Mouse (Mus musculus): Measurements from ENCODE around the gene Ephb3. TPM values are rescaled to one million over a fixed set of nuclear protein-coding genes. Genes with fewer than 3 reads are reported as not detected.

The Ephb3 gene
- total and polyA plus RNA-seq, 2 experiments from 2014 or later = 8.3 to 21.4 TPM

- 17% methylated on average over 1 of the region's 1 CpGs for WGBS
- no peak overlapping the region for H3K4me2 ChIP-seq (ENCODE audit: low read depth, low read length)
- peaks cover under 1% of the 10 kb centered on the region; the same call in 1 of the 2 replicates for H3K36me3 ChIP-seq (ENCODE audit: insufficient read depth, low read length)
- no peak overlapping the region for H3K27ac ChIP-seq
- no peak overlapping the region for H3K4me3 ChIP-seq (ENCODE audit: low read length)
- no peak for TF ChIP-seq CTCF (IDR thresholded peaks at IDR 0.05; ENCODE audit: low read depth)
- no peak overlapping the region for H3K9ac ChIP-seq (replicated peaks; ENCODE audit: low read length)
- no peaks in the 10 kb centered on the region for H3K9me3 ChIP-seq (ENCODE audit: low read length)
- peaks cover 37% of the 10 kb centered on the region for H3K4me1 ChIP-seq (ENCODE audit: insufficient read depth, low read length)
- ATAC-seq = no peak
- DNase-seq (ENCODE audit: low spot score) = no peak
- H3K27me3 ChIP-seq (ENCODE audit: insufficient read depth, low read length) = no peaks in the 10 kb centered on the region
These were observed 7.8 kb downstream of the Ephb3 start for GRCm38 (mm10) chr16:21212369-21212768.

DNA sequence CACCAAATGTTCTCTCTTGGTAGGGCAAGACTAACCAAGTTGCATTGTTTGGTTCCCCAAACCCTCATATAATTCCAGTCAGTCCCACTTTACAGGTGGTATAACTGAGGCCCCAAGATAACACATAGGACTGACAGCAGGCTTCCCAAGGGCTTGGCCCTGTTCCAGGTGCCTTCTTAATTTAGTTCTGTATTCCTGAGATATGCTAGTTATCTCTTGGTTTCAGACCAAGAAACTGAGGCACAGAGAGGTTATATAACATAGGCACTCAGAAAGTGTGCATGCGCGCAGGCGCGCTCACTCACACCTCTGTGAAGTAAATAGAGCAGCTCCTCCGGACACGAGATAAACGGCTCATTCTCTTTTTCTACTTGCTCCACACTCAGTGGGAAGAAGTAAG, 9.4 kb downstream of the Ephb3 start:
- Histone ChIP-seq H3K27ac (no peak overlapping the region), H3K4me1 (ENCODE audit: insufficient read depth, low read length) (peaks cover 32% of the 10 kb centered on the region), H3K27me3 (ENCODE audit: insufficient read depth, low read length) (no peaks in the 10 kb centered on the region), H3K36me3 (ENCODE audit: insufficient read depth, low read length) (peaks cover 9% of the 10 kb centered on the region; the same call in 1 of the 2 replicates), H3K9ac (replicated peaks; ENCODE audit: low read length) (no peak overlapping the region), H3K4me3 (ENCODE audit: low read length) (no peak overlapping the region), H3K4me2 (ENCODE audit: low read depth, low read length) (no peak overlapping the region), H3K9me3 (ENCODE audit: low read length) (no peaks in the 10 kb centered on the region)
- ATAC-seq (no peak), DNase-seq (ENCODE audit: low spot score) (no peak)
- 97% methylated on average over 7 of the region's 7 CpGs for WGBS
- no peak for TF ChIP-seq CTCF (IDR thresholded peaks at IDR 0.05; ENCODE audit: low read depth)

DNA sequence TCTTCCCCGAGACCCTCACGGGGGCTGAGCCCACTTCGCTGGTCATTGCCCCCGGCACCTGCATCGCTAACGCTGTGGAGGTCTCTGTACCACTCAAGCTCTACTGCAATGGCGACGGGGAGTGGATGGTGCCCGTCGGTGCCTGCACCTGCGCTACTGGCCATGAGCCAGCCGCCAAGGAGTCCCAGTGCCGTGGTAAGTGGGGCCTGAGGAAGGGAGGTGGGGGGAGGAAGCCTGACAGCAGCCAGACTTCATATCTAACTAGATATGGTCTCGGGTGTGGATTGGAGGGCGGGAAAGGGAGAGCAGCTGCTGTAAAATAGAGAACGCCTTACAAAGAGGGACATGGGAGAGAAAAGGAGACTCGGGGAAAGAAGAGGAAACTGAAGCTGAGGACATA, 10.2 kb downstream of the Ephb3 start:
- WGBS = 75% methylated on average over 17 of the region's 17 CpGs
- no peak overlapping the region for H3K4me3 ChIP-seq (ENCODE audit: low read length)
- H3K9ac ChIP-seq (replicated peaks; ENCODE audit: low read length) = no peak overlapping the region
- H3K4me2 ChIP-seq (ENCODE audit: low read depth, low read length) = no peak overlapping the region
- no peak overlapping the region for H3K27ac ChIP-seq
- TF ChIP-seq CTCF (IDR thresholded peaks at IDR 0.05; ENCODE audit: low read depth) = no peak
- peaks cover 13% of the 10 kb centered on the region; the same call in 1 of the 2 replicates for H3K36me3 ChIP-seq (ENCODE audit: insufficient read depth, low read length)
- peaks cover 32% of the 10 kb centered on the region for H3K4me1 ChIP-seq (ENCODE audit: insufficient read depth, low read length)
- ATAC-seq (no peak), DNase-seq (ENCODE audit: low spot score) (no peak)
- H3K27me3 ChIP-seq (ENCODE audit: insufficient read depth, low read length) = no peaks in the 10 kb centered on the region
- no peaks in the 10 kb centered on the region for H3K9me3 ChIP-seq (ENCODE audit: low read length)

DNA sequence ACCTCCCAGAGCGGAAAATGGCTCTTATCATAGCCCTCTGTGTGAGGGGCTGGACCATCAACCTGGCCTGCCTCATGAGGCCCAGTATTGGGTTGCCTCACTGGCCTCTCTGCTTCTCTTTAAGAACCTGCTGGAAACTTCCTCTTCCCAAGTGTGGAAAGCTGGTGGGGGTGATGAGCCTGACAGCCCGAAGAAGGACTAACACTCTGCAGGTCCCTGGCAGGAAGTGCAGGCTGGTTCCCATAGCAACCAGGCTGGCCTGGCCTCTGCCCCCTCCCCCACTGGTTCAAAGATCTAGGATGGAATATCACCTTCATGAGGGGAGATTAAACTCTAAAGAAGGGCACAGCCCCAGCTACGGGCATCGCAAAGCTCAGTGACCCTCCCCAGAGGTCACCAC, 11.5 kb downstream of the Ephb3 start:
- peaks cover 23% of the 10 kb centered on the region for H3K4me1 ChIP-seq (ENCODE audit: insufficient read depth, low read length)
- H3K4me3 ChIP-seq (ENCODE audit: low read length) = no peak overlapping the region
- no peaks in the 10 kb centered on the region for H3K9me3 ChIP-seq (ENCODE audit: low read length)
- peaks cover 18% of the 10 kb centered on the region for H3K36me3 ChIP-seq (ENCODE audit: insufficient read depth, low read length)
- H3K27me3 ChIP-seq (ENCODE audit: insufficient read depth, low read length) = no peaks in the 10 kb centered on the region
- no peak overlapping the region for H3K4me2 ChIP-seq (ENCODE audit: low read depth, low read length)
- no peak overlapping the region for H3K9ac ChIP-seq (replicated peaks; ENCODE audit: low read length)
- peak; percentile 71 for DNase-seq (ENCODE audit: low spot score)
- WGBS = 29% methylated on average over 4 of the region's 4 CpGs
- peak; percentile 64 for ATAC-seq
- H3K27ac ChIP-seq = no peak overlapping the region
- no peak for TF ChIP-seq CTCF (IDR thresholded peaks at IDR 0.05; ENCODE audit: low read depth)

GRCm38 (mm10) chr16:21217233-21217632, 12.7 kb downstream of the Ephb3 start:
- Histone ChIP-seq H3K4me3 (ENCODE audit: low read length) (no peak overlapping the region), H3K4me2 (ENCODE audit: low read depth, low read length) (no peak overlapping the region), H3K27ac (no peak overlapping the region), H3K9ac (replicated peaks; ENCODE audit: low read length) (no peak overlapping the region), H3K4me1 (ENCODE audit: insufficient read depth, low read length) (peaks cover 15% of the 10 kb centered on the region), H3K27me3 (ENCODE audit: insufficient read depth, low read length) (no peaks in the 10 kb centered on the region), H3K36me3 (ENCODE audit: insufficient read depth, low read length) (peaks cover 25% of the 10 kb centered on the region), H3K9me3 (ENCODE audit: low read length) (no peaks in the 10 kb centered on the region)
- DNase-seq (ENCODE audit: low spot score) = no peak
- ATAC-seq = no peak
- no peak for TF ChIP-seq CTCF (IDR thresholded peaks at IDR 0.05; ENCODE audit: low read depth)
- 86% methylated on average over 14 of the region's 14 CpGs for WGBS

GRCm38 (mm10) chr16:21219656-21220055, 15.1 kb downstream of the Ephb3 start:
- Histone ChIP-seq H3K4me3 (ENCODE audit: low read length) (no peak overlapping the region), H3K27me3 (ENCODE audit: insufficient read depth, low read length) (no peaks in the 10 kb centered on the region), H3K27ac (no peak overlapping the region), H3K9me3 (ENCODE audit: low read length) (no peaks in the 10 kb centered on the region), H3K4me2 (ENCODE audit: low read depth, low read length) (no peak overlapping the region), H3K9ac (replicated peaks; ENCODE audit: low read length) (no peak overlapping the region), H3K4me1 (ENCODE audit: insufficient read depth, low read length) (peaks cover 18% of the 10 kb centered on the region), H3K36me3 (ENCODE audit: insufficient read depth, low read length) (peaks cover 26% of the 10 kb centered on the region)
- whole genome bisulfite sequencing = 61% methylated on average over 4 of the region's 4 CpGs
- no peak for ATAC-seq
- DNase-seq (ENCODE audit: low spot score) = no peak
- no peak for TF ChIP-seq CTCF (IDR thresholded peaks at IDR 0.05; ENCODE audit: low read depth)

DNA sequence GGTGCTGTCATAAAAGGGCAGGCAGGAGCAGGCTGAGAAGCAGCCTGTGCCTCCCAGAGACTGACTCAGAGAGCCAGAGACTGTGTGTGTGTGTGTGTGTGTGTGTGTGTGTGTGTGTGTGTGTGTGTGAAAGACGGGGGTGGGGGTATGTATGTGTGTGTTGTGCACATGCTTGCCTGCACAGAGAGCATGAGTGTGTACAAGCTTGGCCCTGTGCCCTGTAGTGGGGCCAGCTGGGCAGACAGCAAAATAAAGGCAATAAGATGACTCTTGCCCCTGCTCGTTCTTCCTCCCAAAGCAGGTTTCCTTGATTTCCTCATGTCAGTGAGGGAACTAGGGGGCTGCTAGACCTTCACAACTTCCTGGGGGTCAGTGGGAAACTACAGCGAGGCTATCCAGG, 18.5 kb downstream of the Ephb3 start:
- 0 out of 2 replicates have a peak, but pooled peaks cover 4% of the 10 kb centered on the region for H3K4me1 ChIP-seq (ENCODE audit: insufficient read depth, low read length)
- no peaks in the 10 kb centered on the region for H3K27me3 ChIP-seq (ENCODE audit: insufficient read depth, low read length)
- no peak for TF ChIP-seq CTCF (IDR thresholded peaks at IDR 0.05; ENCODE audit: low read depth)
- no peak overlapping the region for H3K4me2 ChIP-seq (ENCODE audit: low read depth, low read length)
- no peak overlapping the region for H3K27ac ChIP-seq
- H3K9me3 ChIP-seq (ENCODE audit: low read length) = no peaks in the 10 kb centered on the region
- peaks cover 23% of the 10 kb centered on the region for H3K36me3 ChIP-seq (ENCODE audit: insufficient read depth, low read length)
- DNase-seq (ENCODE audit: low spot score) (no peak), ATAC-seq (peak; percentile 38)
- 73% methylated on average over 3 of the region's 3 CpGs for WGBS
- no peak overlapping the region for H3K4me3 ChIP-seq (ENCODE audit: low read length)
- H3K9ac ChIP-seq (replicated peaks; ENCODE audit: low read length) = no peak overlapping the region
